Mouse (Mus musculus): ENCODE results near the gene Fh1.

DNA sequence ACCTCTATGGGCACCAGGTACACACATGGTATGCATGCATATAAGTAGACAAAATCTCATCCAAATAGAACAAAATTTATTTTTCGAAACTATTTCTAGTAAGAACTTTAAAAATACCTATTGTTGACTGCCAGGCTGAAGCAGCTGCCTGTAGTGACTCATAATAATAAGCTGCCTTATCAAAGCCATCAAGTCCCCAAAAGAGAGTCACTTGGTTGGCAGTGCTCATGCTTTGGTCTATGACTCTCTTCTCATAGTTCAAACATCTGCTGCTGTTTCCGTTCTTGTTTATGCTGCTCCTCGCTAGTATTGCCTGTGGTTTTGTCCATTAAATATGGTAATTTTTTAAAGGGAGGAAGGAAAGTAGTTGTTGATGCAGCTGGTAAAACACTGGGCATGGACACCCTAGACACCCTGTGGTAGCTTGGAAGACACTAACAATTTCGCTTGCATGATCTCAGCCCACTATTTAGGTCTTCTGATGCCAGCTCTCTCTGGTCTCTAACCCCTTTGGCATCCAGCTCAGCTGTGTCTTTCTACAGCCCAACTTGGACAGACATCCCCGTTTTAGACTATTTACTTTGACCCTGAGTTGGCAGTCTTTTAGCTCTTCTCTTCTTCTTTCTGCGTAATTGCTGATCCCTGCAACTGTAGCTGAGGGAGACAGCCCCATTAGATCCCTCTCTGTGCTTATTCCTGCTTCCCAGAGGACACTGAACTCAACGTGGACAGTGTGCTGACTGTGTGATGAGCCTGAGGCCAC lies 48.3 kb upstream of the Fh1 start:
- TF ChIP-seq POLR2A (IDR thresholded peaks at IDR 0.05; ENCODE audit: extremely low read depth, insufficient read depth, low read length) (no peak), CTCF (IDR thresholded peaks at IDR 0.05; ENCODE audit: low read depth, low read length) (no peak)
